Comparison of ENCODE assay signal across 18 mouse cellular contexts in genomic region chr17:7929279-7929678, GRCm38 (mm10). TPM values are rescaled to one million over a fixed set of nuclear protein-coding genes. Genes with fewer than 3 reads are reported as not detected.
DNase-seq lines count a peak whose midpoint lies in the region; ATAC-seq and TF ChIP-seq lines count a peak whose summit lies in the region.
"Had no signal": no experiment of that assay in that cellular context is flagged by ENCODE, and none has a peak within 500 bp of the region (broad histone marks: within the 10 kb centered on the region; RNA-seq: fewer than 3 reads in every experiment).

No protein-coding gene starts in this region.

- H3K4me2 ChIP-seq in lung, postnatal 0 days (replicated peaks; ENCODE audit: low read depth, low read length) = no peak overlapping the region
- H3K4me2 ChIP-seq: embryonic facial prominence, embryonic 13.5 days; lung, embryonic 15.5 days had no signal

- H3K79me2 ChIP-seq in MEL (ENCODE audit: control insufficient read depth, insufficient read depth, low read length, poor library complexity) = peaks cover 3% of the 10 kb centered on the region; the same call in 1 of the 2 replicates

- H3K4me3 ChIP-seq in lung, postnatal 0 days (ENCODE audit: low read depth, low read length) = no peak overlapping the region
- H3K4me3 ChIP-seq in lung, adult 2 months (replicated peaks; ENCODE audit: extremely low read depth, low read depth, low read length) = no peak overlapping the region
- H3K4me3 ChIP-seq in MEL (ENCODE audit: control insufficient read depth in 1 of 2, insufficient read depth in 1 of 2, low read depth in 2 of 2, low read length in 2 of 2) = no peak overlapping the region
- H3K4me3 ChIP-seq: embryonic facial prominence, embryonic 13.5 days; hindbrain, embryonic 10.5 days; lung, embryonic 15.5 days had no signal

- peak; percentile 65 for DNase-seq in heart, adult 11 months
- DNase-seq in heart, adult 8-10 months (ENCODE audit: low spot score) = no peak
- peak; percentile 34 for DNase-seq in lung, postnatal 0 days (ENCODE audit: low spot score)
- no peak for DNase-seq in lung, adult 2 months
- DNase-seq in MEL (ENCODE audit: low read depth, low spot score) = peak; percentile 57
- peak; percentile 54 for DNase-seq in splenic B cell, adult 2 months (ENCODE audit: low read depth, low spot score)
- no peak for DNase-seq in layer of hippocampus, postnatal 36 days
- DNase-seq: adrenal gland, postnatal 10 days; cerebellum, adult 9-10 months; kidney, postnatal 14 days; right cerebral cortex, postnatal 4 days had no signal

- H3K27ac ChIP-seq in lung, postnatal 0 days (ENCODE audit: low read length) = no peak overlapping the region
- H3K27ac ChIP-seq in MEL (ENCODE audit: control insufficient read depth, low read depth, low read length) = no peak overlapping the region
- H3K27ac ChIP-seq: embryonic facial prominence, embryonic 13.5 days; hindbrain, embryonic 10.5 days; lung, embryonic 15.5 days had no signal

- TF ChIP-seq CTCF in lung, postnatal 0 days (IDR thresholded peaks at IDR 0.05) = peak; percentile 65
- no peak for TF ChIP-seq CTCF in lung, adult 2 months (IDR thresholded peaks at IDR 0.05; ENCODE audit: insufficient read depth, low read length)
- peak; percentile 50 to 70 (median 59) for TF ChIP-seq CTCF in MEL (IDR thresholded peaks at IDR 0.05 in 2 of 3, conservative IDR thresholded peaks at IDR 0.05 in 1 of 3; ENCODE audit: control insufficient read depth in 1 of 3, insufficient read depth in 1 of 3, low read depth in 2 of 3, low read length in 3 of 3, poor library complexity in 1 of 3, severe bottlenecking in 1 of 3)

- no peaks in the 10 kb centered on the region for H3K36me3 ChIP-seq in lung, postnatal 0 days (ENCODE audit: insufficient read depth, low read length)
- peaks cover 1 to 27% of the 10 kb centered on the region in 2 experiments; a peak in 3 of 4 replicates for H3K36me3 ChIP-seq in MEL (ENCODE audit: control insufficient read depth in 1 of 2, insufficient read depth in 2 of 2, low read length in 2 of 2)
- H3K36me3 ChIP-seq in splenic B cell, adult 2 months (ENCODE audit: control insufficient read depth, insufficient read depth, low read length, poor library complexity, severe bottlenecking) = peaks cover 14% of the 10 kb centered on the region
- H3K36me3 ChIP-seq: embryonic facial prominence, embryonic 13.5 days; G1E; hindbrain, embryonic 10.5 days; lung, embryonic 15.5 days had no signal

- TF ChIP-seq POLR2A in lung, adult 2 months (IDR thresholded peaks at IDR 0.05; ENCODE audit: borderline replicate concordance, extremely low read depth, low read depth, low read length) = no peak
- TF ChIP-seq POLR2A in MEL (IDR thresholded peaks at IDR 0.05; ENCODE audit: control insufficient read depth in 1 of 2, insufficient read depth in 1 of 2, low read depth in 1 of 2, low read length in 2 of 2, poor library complexity in 1 of 2) = no peak

- 0 out of 2 replicates have a peak, but pooled peaks cover 4% of the 10 kb centered on the region for H3K4me1 ChIP-seq in lung, postnatal 0 days (ENCODE audit: insufficient read depth, low read depth, low read length)
- H3K4me1 ChIP-seq in lung, adult 2 months (ENCODE audit: control insufficient read depth, insufficient read depth, low read length) = no peaks in the 10 kb centered on the region
- H3K4me1 ChIP-seq in MEL (ENCODE audit: control insufficient read depth in 1 of 2, insufficient read depth in 2 of 2, low read length in 2 of 2) = peaks cover 13 to 21% of the 10 kb centered on the region in 2 experiments

- ATAC-seq in lung, postnatal 0 days = no peak
- no peak for ATAC-seq in cerebellum, adult (ENCODE audit: insufficient number of reproducible peaks, low FRiP score, low TSS enrichment)
- ATAC-seq: forebrain, embryonic 16.5 days; midbrain, embryonic 16.5 days had no signal

- 32% methylated on average over 8 of the region's 8 CpGs for WGBS in lung, postnatal 0 days
- 43% methylated on average over 8 of the region's 8 CpGs for WGBS in lung, adult 2 months

- no peak overlapping the region for H3K9ac ChIP-seq in lung, postnatal 0 days (replicated peaks; ENCODE audit: low read depth)
- no peak overlapping the region for H3K9ac ChIP-seq in MEL (ENCODE audit: control insufficient read depth, low read depth, low read length, poor library complexity, severe bottlenecking)
- H3K9ac ChIP-seq: embryonic facial prominence, embryonic 13.5 days; lung, embryonic 15.5 days had no signal

- H3K27me3 ChIP-seq in lung, postnatal 0 days (replicated peaks; ENCODE audit: insufficient read depth, low read length) = no peaks in the 10 kb centered on the region
- no peaks in the 10 kb centered on the region for H3K27me3 ChIP-seq in MEL (ENCODE audit: control insufficient read depth in 1 of 2, insufficient read depth in 2 of 2, low read length in 2 of 2)
- H3K27me3 ChIP-seq in splenic B cell, adult 2 months (ENCODE audit: control insufficient read depth, insufficient read depth, low read length, poor library complexity, severe bottlenecking) = no peaks in the 10 kb centered on the region
- H3K27me3 ChIP-seq: embryonic facial prominence, embryonic 13.5 days; lung, embryonic 15.5 days had no signal

- no peak for TF ChIP-seq EP300 in lung, postnatal 0 days (IDR thresholded peaks at IDR 0.05)
- TF ChIP-seq EP300 in MEL (IDR thresholded peaks at IDR 0.05; ENCODE audit: low read depth in 1 of 2, low read length in 2 of 2) = no peak

- H3K9me3 ChIP-seq in lung, postnatal 0 days (ENCODE audit: low read length) = no peaks in the 10 kb centered on the region
- no peaks in the 10 kb centered on the region for H3K9me3 ChIP-seq in MEL (replicated peaks; ENCODE audit: insufficient read depth, low read length)
- H3K9me3 ChIP-seq: embryonic facial prominence, embryonic 13.5 days; G1E; hindbrain, embryonic 10.5 days; lung, embryonic 15.5 days had no signal

- peak; percentile 0; the same call in 1 of the 2 replicates for TF ChIP-seq RAD21 in MEL (IDR thresholded peaks at IDR 0.05; ENCODE audit: low read depth, low read length)

TF ChIP-seq in MEL, 35 proteins besides CTCF, POLR2A, EP300 and RAD21:
- TF ChIP-seq RCOR1 (IDR thresholded peaks at IDR 0.05; ENCODE audit: low read depth, low read length) (no peak), HCFC1 (IDR thresholded peaks at IDR 0.05; ENCODE audit: low read depth, low read length) (no peak), MXI1 (IDR thresholded peaks at IDR 0.05; ENCODE audit: low read depth, low read length) (no peak), MEF2A (IDR thresholded peaks at IDR 0.05; ENCODE audit: extremely low read depth, insufficient replicate concordance, low read depth, low read length, poor library complexity, severe bottlenecking) (no peak), ZKSCAN1 (IDR thresholded peaks at IDR 0.05; ENCODE audit: low read depth, low read length) (no peak), SMC3 (IDR thresholded peaks at IDR 0.05; ENCODE audit: low read depth, low read length) (peak; percentile 31), GATA1 (IDR thresholded peaks at IDR 0.05; ENCODE audit: low read depth, low read length) (no peak)

RNA-seq across cellular contexts. Expression of gene Tagap, which starts 3.5 kb away (rescaled TPM):
- total RNA-seq in heart, adult 8-10 months (2022) = 1 to 10 TPM; 2.1 to 3.2 (median 2.5) TPM
- polyA plus RNA-seq in lung, postnatal 0 days (2015; fragmentation: Nextera tagmentation; extraction: Ambion mirVana) = 1.3 and 1.4 TPM in 2 replicates
- polyA plus RNA-seq in lung, adult 2 months (2012; rRNA removed) = 2.6 and 3.5 TPM in 2 replicates
- total RNA-seq in MEL (2012; rRNA removed) = 3.3 and 4.3 TPM in 2 replicates
- polyA plus RNA-seq in MEL (2012; ENCODE audit: insufficient read depth in 1 of 2, insufficient read length in 2 of 2, low read depth in 1 of 2, low replicate concordance in 2 of 2, missing spikeins in 1 of 2) = 1 to 10 TPM in 1 of 2 experiments, not detected in 1; 4.5 TPM
- 1 to 10 TPM; 4.9 to 5.4 TPM for total RNA-seq in layer of hippocampus, postnatal 36 days (2021)

RNA-seq across cellular contexts. Expression of gene Rsph3a, which starts 16.1 kb away (rescaled TPM):
- total RNA-seq in heart, adult 8-10 months (2022) = 10 to 100 TPM; 26.7 to 39.6 (median 33.8) TPM
- 58.1 and 60.5 TPM in 2 replicates for polyA plus RNA-seq in lung, postnatal 0 days (2015; fragmentation: Nextera tagmentation; extraction: Ambion mirVana)
- 76.2 and 115 TPM in 2 replicates for polyA plus RNA-seq in lung, adult 2 months (2012; rRNA removed)
- 18.7 and 25.5 TPM in 2 replicates for total RNA-seq in MEL (2012; rRNA removed)
- polyA plus RNA-seq in MEL (2012; ENCODE audit: insufficient read depth in 1 of 2, insufficient read length in 2 of 2, low read depth in 1 of 2, low replicate concordance in 2 of 2, missing spikeins in 1 of 2) = 10 to 100 TPM in 1 of 2 experiments, not detected in 1; 37.4 TPM
- 10 to 100 TPM; 33.3 to 47.6 TPM for total RNA-seq in layer of hippocampus, postnatal 36 days (2021)

Comparison
In these comparisons a context has a peak if more than half of its experiments do, and no peak if none do; other contexts are left out.
1. DNase-seq: peak in heart, adult 11 months (single experiment), lung, postnatal 0 days (single experiment), MEL (single experiment) and splenic B cell, adult 2 months (single experiment); none in heart, adult 8-10 months (single experiment), lung, adult 2 months (single experiment) and layer of hippocampus, postnatal 36 days (0 of 2).